Mouse (Mus musculus): ENCODE results near the gene Aspn. TPM values are rescaled to one million over a fixed set of nuclear protein-coding genes. Genes with fewer than 3 reads are reported as not detected.

Aspn gene
- not detected for polyA plus RNA-seq (2017; shearing (Covaris generic))

GRCm38 (mm10) chr13:49544279-49544678 is at the start of gene Aspn:
Gene Aspn, plus strand, starts transcription at chr13:49544443.

GRCm38 (mm10) chr13:49504510-49504909 is 39.7 kb upstream of the Aspn start, which contains the start of gene Ecm2:
Gene Ecm2, plus strand, starts transcription at chr13:49504810.

GRCm38 (mm10) chr13:49581541-49582530 is 37.6 kb downstream of the Aspn start, which contains the start of gene Omd:
Gene Omd, plus strand, starts transcription at chr13:49582462.

GRCm38 (mm10) chr13:49607714-49608113 is 63.5 kb downstream of the Aspn start, which contains the start of gene Ogn:
Gene Ogn, plus strand, starts transcription at chr13:49608046.

Other genes starting within 250 kb of the Aspn start
- 10 to 100 TPM; 14.3 to 20.3 TPM for gene Fgd3, start 224.1 kb upstream of the Aspn start, polyA plus RNA-seq (2017; shearing (Covaris generic))
- 10 to 100 TPM; 20.8 to 36.2 TPM for gene Bicd2, start 202.9 kb upstream of the Aspn start, polyA plus RNA-seq (2017; shearing (Covaris generic))
- gene Ippk, start 123.2 kb upstream of the Aspn start, polyA plus RNA-seq (2017; shearing (Covaris generic)): 10 to 100 TPM in 1 of 2 experiments, 1 to 10 TPM in 1; 8.9 to 11.4 TPM
- gene Tes3-ps, start 51.1 kb upstream of the Aspn start, polyA plus RNA-seq (2017; shearing (Covaris generic)): 1 to 10 TPM; 3.2 to 6.7 TPM
- gene Ecm2, start 39.6 kb upstream of the Aspn start, polyA plus RNA-seq (2017; shearing (Covaris generic)): under 1 TPM in 1 of 2 experiments, not detected in 1; 0.13 TPM
- gene Omd, start 38.0 kb downstream of the Aspn start, polyA plus RNA-seq (2017; shearing (Covaris generic)): 1 to 10 TPM in 1 of 2 experiments, under 1 TPM in 1; 0.12 to 2.2 TPM
- under 1 TPM in 1 of 2 experiments, not detected in 1; 0.14 TPM for gene Ogn, start 63.6 kb downstream of the Aspn start, polyA plus RNA-seq (2017; shearing (Covaris generic))
- 1 to 10 TPM; 1.1 to 1.3 TPM for gene Cenpp, start 108.3 kb downstream of the Aspn start, polyA plus RNA-seq (2017; shearing (Covaris generic))
- gene Nol8, start 108.6 kb downstream of the Aspn start, polyA plus RNA-seq (2017; shearing (Covaris generic)): 10 to 100 TPM; 36.0 to 43.5 TPM
- gene Iars, start 137.7 kb downstream of the Aspn start, polyA plus RNA-seq (2017; shearing (Covaris generic)): 10 to 100 TPM; 39.6 to 64.8 TPM

Measured in inflammation-experienced regulatory T-cells (primary cell).